Mouse (Mus musculus) myocyte (in vitro differentiated cells): ENCODE data around the gene Braf. TPM values are rescaled to one million over a fixed set of nuclear protein-coding genes. Genes with fewer than 3 reads are reported as not detected.

Source experiments
- H3K27me3 ChIP-seq: one replicate; pipeline ENCODE4 v1.6.1; 2011; ENCODE audit not compliant: control insufficient read depth, insufficient read depth, insufficient read length
- H3K36me3 ChIP-seq: one replicate; pipeline ENCODE4 v1.6.1; 2011; ENCODE audit not compliant: control insufficient read depth, insufficient read depth
- H3K4me2 ChIP-seq: one replicate; pipeline ENCODE4 v1.6.1; 2011; ENCODE audit warnings: low read depth, control low read depth
- H3K4me3 ChIP-seq: one replicate; pipeline ENCODE4 v1.5.1; 2011; ENCODE audit warnings: mild to moderate bottlenecking, control low read depth, moderate library complexity
- H3K79me2 ChIP-seq: one replicate; pipeline ENCODE4 v1.6.1; 2011; ENCODE audit not compliant: control insufficient read depth, insufficient read depth
- H3ac ChIP-seq: one replicate; pipeline ENCODE4 v1.6.1; 2011; ENCODE audit not compliant: control insufficient read depth, insufficient read length
- CEBPB ChIP-seq: IDR thresholded peaks from 2 replicates; pipeline ENCODE4 v1.6.1; 2011; ENCODE audit warnings: mild to moderate bottlenecking, moderate library complexity; ENCODE audit not compliant: poor library complexity, insufficient read depth, severe bottlenecking
- E2F4 ChIP-seq: IDR thresholded peaks from one replicate; pipeline ENCODE4 v1.6.1; 2011; ENCODE audit warnings: mild to moderate bottlenecking, control low read depth, moderate library complexity; ENCODE audit not compliant: insufficient read depth
- MAX ChIP-seq: IDR thresholded peaks from one replicate; pipeline ENCODE4 v1.6.1; 2011; ENCODE audit warnings: low read depth, mild to moderate bottlenecking, control low read depth
- MYOD1 ChIP-seq, 3 experiments: IDR thresholded peaks; one replicate each; pipeline ENCODE4 v1.6.1; 2011; ENCODE audit warnings: control low read depth in 2 of 3, low read depth in 2 of 3, mild to moderate bottlenecking in 2 of 3, moderate library complexity in 1 of 3; ENCODE audit not compliant: insufficient read length in 2 of 3, control insufficient read depth in 1 of 3
- MYOG ChIP-seq, 3 experiments: IDR thresholded peaks; one replicate each; pipeline ENCODE4 v1.6.1; 2011; ENCODE audit warnings: control low read depth in 2 of 3, low read depth in 2 of 3, mild to moderate bottlenecking in 2 of 3; ENCODE audit not compliant: insufficient read length in 2 of 3, control insufficient read depth in 1 of 3, insufficient read depth in 1 of 3
- POLR2A ChIP-seq: IDR thresholded peaks from one replicate; pipeline ENCODE4 v1.6.1; 2011; ENCODE audit warnings: low read depth, mild to moderate bottlenecking, control low read depth, moderate library complexity; ENCODE audit not compliant: insufficient read length
- POLR2AphosphoS2 ChIP-seq: IDR thresholded peaks from one replicate; pipeline ENCODE4 v1.6.1; 2011; ENCODE audit warnings: low read depth, control low read depth; ENCODE audit not compliant: insufficient read length
- REST ChIP-seq: IDR thresholded peaks from one replicate; pipeline ENCODE4 v1.6.1; 2011; ENCODE audit warnings: mild to moderate bottlenecking, control low read depth, moderate library complexity; ENCODE audit not compliant: insufficient read depth, insufficient read length
- SRF ChIP-seq: IDR thresholded peaks from one replicate; pipeline ENCODE4 v1.6.1; 2011; ENCODE audit warnings: low read depth; ENCODE audit not compliant: control insufficient read depth, insufficient read length
- TCF12 ChIP-seq: IDR thresholded peaks from one replicate; pipeline ENCODE4 v1.6.1; 2011; ENCODE audit warnings: mild to moderate bottlenecking, control low read depth; ENCODE audit not compliant: poor library complexity, insufficient read depth, severe bottlenecking
- TCF3 ChIP-seq: IDR thresholded peaks from one replicate; pipeline ENCODE4 v1.6.1; 2011; ENCODE audit warnings: low read depth, control low read depth; ENCODE audit not compliant: insufficient read length
- USF1 ChIP-seq: IDR thresholded peaks from one replicate; pipeline ENCODE4 v1.6.1; 2011; ENCODE audit warnings: low read depth, mild to moderate bottlenecking, control low read depth, moderate library complexity
- polyA plus RNA-seq: library from polyadenylated mRNA; unstranded; fragments of >200 nt; fragmentation: generic; extraction: Trizol; gene quantifications from one replicate; pipeline ENCODE4 v1.2.1, GENCODE M21; 2012; ENCODE audit warnings: missing spikeins

The Braf gene
- polyA plus RNA-seq, result 2.7 TPM

DNA sequence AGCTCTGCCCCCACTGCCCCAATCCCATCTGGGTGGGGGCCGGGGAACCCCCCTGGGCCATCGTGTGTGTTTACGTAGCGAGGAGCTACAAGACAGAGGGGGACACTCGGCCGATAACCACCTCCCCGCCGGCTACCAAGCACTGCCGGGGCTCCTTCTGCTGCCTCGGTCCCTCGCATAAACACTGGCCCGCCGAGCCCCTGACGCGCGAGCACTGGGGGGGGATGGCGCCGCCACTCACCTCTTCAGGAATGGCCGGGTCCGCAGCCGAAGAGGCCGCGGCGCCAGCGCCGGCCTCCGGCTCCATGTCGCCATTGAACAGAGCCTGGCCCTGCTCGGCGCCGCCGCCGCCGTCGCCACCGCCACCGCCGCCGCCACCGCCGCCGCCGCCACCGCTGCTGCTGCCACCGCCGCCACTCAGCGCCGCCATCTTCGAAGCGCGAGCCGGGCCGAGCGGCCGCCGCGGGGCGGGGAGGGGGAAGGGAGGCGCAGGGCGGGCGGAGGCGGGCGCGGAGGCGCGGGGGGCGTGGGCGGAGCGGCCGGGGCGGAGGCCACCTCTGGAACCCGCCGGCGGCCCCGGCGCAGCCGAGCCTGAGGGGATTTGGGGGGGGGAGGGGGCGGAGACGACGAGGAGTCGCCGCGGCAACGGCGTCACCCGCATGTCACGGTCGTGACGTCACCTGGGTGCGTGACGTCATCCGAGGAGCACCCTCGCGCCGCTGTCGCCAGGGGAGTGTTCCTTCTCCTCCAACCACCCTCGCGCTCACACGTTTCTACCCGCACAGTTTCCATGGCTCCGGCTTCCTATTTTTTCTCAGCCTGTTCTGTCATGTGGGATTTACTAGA is at the start of gene Braf:
Gene Braf (minus strand): TSS at position 598 of the 846 bp plus-strand sequence.
- Histone ChIP-seq H3K27me3 (no peaks in the 10 kb centered on the region), H3ac (peak within 1 kb of the TSS; percentile 67), H3K4me2 (peak within 1 kb of the TSS; percentile 90), H3K4me3 (peak within 1 kb of the TSS; percentile 77), H3K36me3 (no peaks in the 10 kb centered on the region), H3K79me2 (peaks cover 37% of the 10 kb centered on the region)
- TF ChIP-seq TCF12, result no peak
- TF ChIP-seq POLR2AphosphoS2, result peak; percentile 61
- peak; percentile 71 for TF ChIP-seq POLR2A
- peak in 1 of 3 experiments; percentile 24 for TF ChIP-seq MYOD1 (IDR thresholded peaks at IDR 0.05; ENCODE audit: control insufficient read depth in 1 of 3, insufficient read length in 2 of 3, low read depth in 2 of 3)
- TF ChIP-seq MYOG (IDR thresholded peaks at IDR 0.05; ENCODE audit: control insufficient read depth in 1 of 3, insufficient read depth in 1 of 3, insufficient read length in 2 of 3, low read depth in 2 of 3), result peak in 1 of 3 experiments; percentile 19
- no peak for TF ChIP-seq E2F4

DNA sequence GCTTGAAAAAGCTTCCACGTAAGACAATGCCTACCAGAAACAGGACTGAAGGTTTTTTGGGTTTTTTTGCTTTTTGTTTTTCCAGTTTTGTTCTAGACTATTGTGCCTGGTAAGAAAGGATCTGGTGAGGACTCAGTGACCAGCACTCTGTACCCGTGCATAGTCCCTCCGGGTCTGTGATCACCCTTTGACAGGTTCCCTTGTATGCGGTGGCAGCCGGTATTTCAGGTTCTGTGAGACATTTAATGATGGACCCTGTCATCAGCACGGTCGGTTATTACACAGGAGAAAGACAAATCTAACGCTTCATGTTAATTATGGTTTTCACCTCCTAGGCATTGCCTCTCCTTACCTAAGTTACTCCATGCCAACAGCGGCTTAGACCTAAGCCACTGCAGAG is 49.8 kb upstream of the Braf start:
- Histone ChIP-seq H3K79me2 (no peaks in the 10 kb centered on the region), H3K27me3 (peaks cover 17% of the 10 kb centered on the region), H3ac (no peak overlapping the region), H3K4me2 (no peak overlapping the region), H3K4me3 (no peak overlapping the region), H3K36me3 (no peaks in the 10 kb centered on the region)
- TF ChIP-seq MYOD1 (IDR thresholded peaks at IDR 0.05; ENCODE audit: control insufficient read depth in 1 of 3, insufficient read length in 2 of 3, low read depth in 2 of 3) (no peak), TCF3 (no peak), USF1 (no peak), CEBPB (no peak), MAX (no peak), REST (no peak)

DNA sequence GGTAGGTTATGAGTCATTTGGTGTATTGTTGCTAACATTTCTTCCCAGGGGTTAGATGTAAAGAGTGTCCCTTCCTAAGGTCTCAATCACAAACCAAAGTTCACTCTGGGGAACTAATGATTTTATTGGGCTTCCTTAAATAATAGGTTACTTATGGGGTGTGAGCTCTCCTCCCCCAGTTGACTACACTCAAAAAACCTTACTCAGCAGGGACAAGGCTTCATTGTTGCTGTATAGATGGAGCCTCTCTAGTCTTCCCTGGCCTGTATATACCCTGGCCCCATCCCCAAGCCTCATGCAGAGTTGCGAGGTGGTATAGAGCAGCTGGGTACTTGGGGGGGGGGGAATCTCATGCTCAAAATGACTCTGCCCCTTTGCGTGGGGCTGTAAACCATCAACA is 32.0 kb upstream of the Braf start:
- TF ChIP-seq MYOD1 (IDR thresholded peaks at IDR 0.05; ENCODE audit: control insufficient read depth in 1 of 3, insufficient read length in 2 of 3, low read depth in 2 of 3), result no peak
- TF ChIP-seq TCF3, result no peak
- no peak for TF ChIP-seq E2F4
- TF ChIP-seq REST, result no peak
- no peak for TF ChIP-seq CEBPB
- no peak for TF ChIP-seq TCF12
- no peak for TF ChIP-seq MYOG (IDR thresholded peaks at IDR 0.05; ENCODE audit: control insufficient read depth in 1 of 3, insufficient read depth in 1 of 3, insufficient read length in 2 of 3, low read depth in 2 of 3)
- TF ChIP-seq MAX, result no peak
- no peak for TF ChIP-seq USF1
- TF ChIP-seq POLR2A, result no peak

DNA sequence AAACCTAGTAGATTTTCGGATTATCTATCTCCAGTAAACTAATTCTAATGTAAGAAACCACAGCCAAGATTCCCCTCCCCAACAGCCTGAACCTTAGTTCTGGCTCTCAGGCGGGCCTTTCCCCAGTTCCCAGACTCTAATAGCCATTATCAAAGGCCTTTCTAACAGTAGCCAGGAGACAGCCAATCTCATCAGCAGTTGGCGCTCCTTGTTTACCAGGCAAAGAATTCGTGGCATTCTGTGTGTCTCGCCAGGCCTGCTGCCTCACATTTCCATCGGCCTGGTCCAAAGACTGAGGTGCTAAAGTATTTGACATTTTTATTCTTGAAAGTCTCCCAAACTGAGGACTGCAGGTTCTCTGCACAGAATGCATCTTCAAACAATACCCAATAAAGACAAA is 24.6 kb upstream of the Braf start:
- Histone ChIP-seq H3K4me2 (no peak overlapping the region), H3K36me3 (no peaks in the 10 kb centered on the region), H3K79me2 (no peaks in the 10 kb centered on the region), H3K27me3 (peaks cover 8% of the 10 kb centered on the region), H3ac (no peak overlapping the region), H3K4me3 (no peak overlapping the region)
- no peak for TF ChIP-seq POLR2A
- no peak for TF ChIP-seq MYOD1 (IDR thresholded peaks at IDR 0.05; ENCODE audit: control insufficient read depth in 1 of 3, insufficient read length in 2 of 3, low read depth in 2 of 3)
- TF ChIP-seq E2F4, result no peak
- TF ChIP-seq USF1, result no peak
- no peak for TF ChIP-seq SRF
- no peak for TF ChIP-seq POLR2AphosphoS2
- TF ChIP-seq MYOG (IDR thresholded peaks at IDR 0.05; ENCODE audit: control insufficient read depth in 1 of 3, insufficient read depth in 1 of 3, insufficient read length in 2 of 3, low read depth in 2 of 3), result no peak
- TF ChIP-seq TCF3, result no peak
- no peak for TF ChIP-seq MAX
- TF ChIP-seq REST, result no peak
- no peak for TF ChIP-seq CEBPB
- TF ChIP-seq TCF12, result no peak

More for the DNA sequence above, 32.0 kb upstream of the Braf start:
- Histone ChIP-seq H3K79me2 (no peaks in the 10 kb centered on the region), H3K36me3 (no peaks in the 10 kb centered on the region), H3K4me2 (no peak overlapping the region), H3K27me3 (no peaks in the 10 kb centered on the region), H3K4me3 (no peak overlapping the region), H3ac (no peak overlapping the region)

DNA sequence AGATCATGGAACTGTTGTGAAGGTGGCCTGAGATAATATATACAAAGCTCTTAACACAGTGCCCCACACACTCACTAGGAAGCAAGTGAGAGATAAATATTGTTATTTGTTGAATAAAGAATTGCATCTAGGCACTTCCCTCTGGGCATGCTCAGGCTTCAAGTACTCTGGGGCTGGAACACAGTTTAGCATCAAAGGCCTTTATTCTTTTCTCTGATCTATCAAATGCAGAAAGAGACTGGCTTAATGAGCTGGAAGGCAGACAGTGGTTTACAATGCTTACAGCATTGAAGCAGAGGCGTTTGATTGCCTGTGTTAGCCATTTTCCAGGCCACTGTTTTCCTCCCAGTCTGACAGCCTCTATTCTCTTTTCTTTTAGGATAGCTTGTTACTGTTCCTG is 21.8 kb upstream of the Braf start:
- Histone ChIP-seq H3K27me3 (peaks cover 8% of the 10 kb centered on the region), H3ac (no peak overlapping the region), H3K4me2 (no peak overlapping the region), H3K79me2 (no peaks in the 10 kb centered on the region), H3K4me3 (no peak overlapping the region), H3K36me3 (no peaks in the 10 kb centered on the region)
- no peak for TF ChIP-seq E2F4
- no peak for TF ChIP-seq POLR2AphosphoS2
- TF ChIP-seq MYOD1 (IDR thresholded peaks at IDR 0.05; ENCODE audit: control insufficient read depth in 1 of 3, insufficient read length in 2 of 3, low read depth in 2 of 3), result no peak
- no peak for TF ChIP-seq POLR2A
- TF ChIP-seq MYOG (IDR thresholded peaks at IDR 0.05; ENCODE audit: control insufficient read depth in 1 of 3, insufficient read depth in 1 of 3, insufficient read length in 2 of 3, low read depth in 2 of 3), result no peak
- no peak for TF ChIP-seq TCF12
- no peak for TF ChIP-seq MAX
- TF ChIP-seq SRF, result no peak
- TF ChIP-seq USF1, result no peak
- TF ChIP-seq REST, result no peak
- no peak for TF ChIP-seq TCF3
- no peak for TF ChIP-seq CEBPB
